Mouse (Mus musculus) neural tube, embryonic 14.5 days (tissue): Measurements from ENCODE around the gene Bach2. TPM values are rescaled to one million over a fixed set of nuclear protein-coding genes. Genes with fewer than 3 reads are reported as not detected.

Source experiments
- ATAC-seq: fragments of 200-750 bp; cut with Nextera tagmentation; 2 replicates; pipeline ENCODE4 v1.8.0; 2017; ENCODE audit warnings: low read depth, mild to moderate bottlenecking, moderate TSS enrichment, moderate library complexity
- H3K27ac ChIP-seq: fragments of 300-500 bp; sonication (generic); 2 replicates; pipeline ENCODE4 v1.5.1; 2014; ENCODE audit warnings: low read depth, mild to moderate bottlenecking, control low read depth, low read length, moderate library complexity, mixed read lengths
- H3K27me3 ChIP-seq: fragments of 300-500 bp; sonication (generic); 2 replicates; pipeline ENCODE4 v1.6.1; 2014; ENCODE audit warnings: low read length; ENCODE audit not compliant: control insufficient read depth, insufficient read depth
- H3K36me3 ChIP-seq: fragments of 300-500 bp; sonication (generic); 2 replicates; pipeline ENCODE4 v1.6.1; 2014; ENCODE audit warnings: low read length, mixed read lengths; ENCODE audit not compliant: control insufficient read depth, insufficient read depth
- H3K4me1 ChIP-seq: fragments of 300-500 bp; sonication (generic); 2 replicates; pipeline ENCODE4 v1.6.1; 2014; ENCODE audit warnings: low read length; ENCODE audit not compliant: control insufficient read depth, insufficient read depth
- H3K4me2 ChIP-seq: fragments of 300-500 bp; sonication (generic); 2 replicates; pipeline ENCODE4 v1.6.1; 2014; ENCODE audit warnings: mild to moderate bottlenecking, low read depth, low read length, control low read depth
- H3K4me3 ChIP-seq: fragments of 300-500 bp; sonication (generic); 2 replicates; pipeline ENCODE4 v1.5.1; 2014; ENCODE audit warnings: low read depth, low read length, control low read depth, mixed read lengths
- H3K9ac ChIP-seq: fragments of 300-500 bp; sonication (generic); replicated peaks from 2 replicates; pipeline ENCODE4 v1.6.1; 2014; ENCODE audit warnings: low read depth, mild to moderate bottlenecking, control low read depth, low read length, mixed read lengths
- H3K9me3 ChIP-seq: fragments of 300-500 bp; sonication (generic); 2 replicates; pipeline ENCODE4 v1.6.1; 2016; ENCODE audit warnings: low read length; ENCODE audit not compliant: control insufficient read depth
- whole genome bisulfite sequencing: fragments of 180-500 bp; shearing (Covaris S2); extraction: QIAGEN DNeasy Blood & Tissue Kit; methylation state at CpG from one replicate; pipeline ENCODE4 v1.1.7; 2014; 5-methylcytosine and 5-hydroxymethylcytosine counted together
- polyA plus RNA-seq: library from polyadenylated mRNA; unstranded; fragments of >200 nt; fragmentation: Nextera tagmentation; extraction: Ambion mirVana; gene quantifications from 2 replicates; pipeline ENCODE4 v1.2.1, GENCODE M21; 2014

Bach2 gene
- polyA plus RNA-seq, 1 experiment from 2014 or later = 32.4 TPM

GRCm38 (mm10) chr4:32530421-32530920 is 291.9 kb downstream of the Bach2 start:
- Histone ChIP-seq H3K27me3 (no peaks in the 10 kb centered on the region), H3K4me2 (peak overlapping the region; percentile 58), H3K4me3 (peak overlapping the region; percentile 14), H3K27ac (peak overlapping the region; percentile 93), H3K36me3 (no peaks in the 10 kb centered on the region), H3K4me1 (peaks cover 61% of the 10 kb centered on the region), H3K9me3 (no peaks in the 10 kb centered on the region), H3K9ac (peak overlapping the region; percentile 51)
- WGBS = 14% methylated on average over 9 of the region's 9 CpGs
- ATAC-seq = no peak

DNA sequence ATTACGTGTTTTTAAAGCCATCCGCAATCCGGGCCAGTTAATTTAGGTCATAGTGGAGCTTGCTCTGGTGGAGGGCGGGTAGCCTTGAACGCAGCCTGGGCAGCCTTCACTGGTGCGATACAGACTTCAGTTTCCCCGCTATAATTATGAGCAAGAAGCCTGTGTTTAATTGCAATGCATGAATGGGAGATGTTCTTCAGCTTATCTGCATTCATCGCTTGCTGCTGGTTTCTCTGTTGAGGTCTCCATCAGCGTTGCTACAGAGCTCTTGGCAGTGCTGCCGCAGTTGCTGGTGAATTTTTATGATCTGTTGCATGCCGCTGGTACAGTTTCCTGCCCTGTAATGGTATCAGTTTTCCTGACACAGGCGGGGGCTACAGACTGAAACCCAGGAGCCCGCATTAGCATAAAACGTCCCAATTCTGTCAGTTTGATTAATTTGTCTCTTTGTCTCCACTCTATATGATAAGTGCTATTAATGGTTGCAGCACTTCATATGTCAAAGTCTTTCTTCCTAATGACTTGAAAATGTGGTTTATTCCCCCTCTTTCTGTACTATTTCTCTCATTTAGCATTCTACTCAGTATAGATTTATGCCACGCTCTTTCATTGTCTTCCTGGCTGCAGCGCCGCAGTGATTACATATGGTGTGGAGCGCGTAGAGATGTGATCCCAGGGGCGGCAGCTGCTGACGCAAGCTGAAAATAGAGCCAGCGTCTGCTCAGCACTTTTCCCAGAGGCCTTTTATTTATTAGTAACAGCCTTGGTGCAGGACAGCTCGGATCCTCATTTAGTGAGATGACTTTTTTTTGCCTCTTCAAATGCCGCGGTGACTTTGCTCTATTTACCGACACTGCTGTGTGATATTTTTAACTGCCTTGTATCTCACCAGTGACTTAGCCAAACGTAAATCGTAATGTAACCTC is 292.6 kb downstream of the Bach2 start:
- WGBS = 6% methylated on average over 28 of the region's 28 CpGs
- Histone ChIP-seq H3K9me3 (no peaks in the 10 kb centered on the region), H3K27ac (peak overlapping the region; percentile 93), H3K9ac (peak overlapping the region; percentile 51), H3K4me2 (peak overlapping the region; percentile 58), H3K27me3 (no peaks in the 10 kb centered on the region), H3K36me3 (no peaks in the 10 kb centered on the region), H3K4me3 (peak overlapping the region; percentile 14), H3K4me1 (peaks cover 60% of the 10 kb centered on the region)
- peak; percentile 93 for ATAC-seq

GRCm38 (mm10) chr4:32532079-32532478 is 293.5 kb downstream of the Bach2 start:
- Histone ChIP-seq H3K4me1 (peaks cover 61% of the 10 kb centered on the region), H3K27me3 (no peaks in the 10 kb centered on the region)

DNA sequence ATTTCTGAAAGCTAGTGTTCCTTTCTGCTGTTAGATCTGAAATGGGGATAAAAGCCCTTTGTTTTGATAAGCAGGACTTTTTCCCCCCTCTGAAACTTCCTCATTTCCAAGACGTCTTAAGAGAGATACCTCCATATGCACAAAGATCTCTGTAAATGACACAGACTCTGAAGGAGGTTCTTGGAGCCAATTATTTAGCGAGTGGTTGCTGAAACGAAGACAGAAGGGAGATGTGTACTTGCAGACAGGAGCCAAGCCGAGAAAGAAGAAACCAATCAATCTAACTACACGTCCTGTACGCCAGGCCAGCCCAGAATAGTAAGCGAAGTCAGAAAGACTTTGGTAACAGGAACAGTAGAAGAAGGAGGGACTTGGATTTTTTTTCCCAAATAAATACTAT is 295.1 kb downstream of the Bach2 start:
- no peak overlapping the region for H3K9ac ChIP-seq

More at GRCm38 (mm10) chr4:32532079-32532478, 293.5 kb downstream of the Bach2 start:
- H3K4me2 ChIP-seq = peak overlapping the region; percentile 58
- no peak for ATAC-seq
- H3K9ac ChIP-seq = no peak overlapping the region; the same call in 1 of the 2 replicates
- no peaks in the 10 kb centered on the region for H3K9me3 ChIP-seq
- H3K36me3 ChIP-seq = no peaks in the 10 kb centered on the region
- 31% methylated on average over 8 of the region's 8 CpGs for WGBS
- H3K4me3 ChIP-seq = no peak overlapping the region
- peak overlapping the region; percentile 93 for H3K27ac ChIP-seq

GRCm38 (mm10) chr4:32535626-32536025 is 297.0 kb downstream of the Bach2 start:
- ATAC-seq = no peak
- H3K27ac ChIP-seq = no peak overlapping the region
- H3K4me3 ChIP-seq = no peak overlapping the region
- H3K4me1 ChIP-seq = peaks cover 43% of the 10 kb centered on the region
- no peak overlapping the region for H3K4me2 ChIP-seq
- H3K36me3 ChIP-seq = no peaks in the 10 kb centered on the region
- H3K9me3 ChIP-seq = no peaks in the 10 kb centered on the region
- 77% methylated on average over 7 of the region's 7 CpGs for WGBS
- no peaks in the 10 kb centered on the region for H3K27me3 ChIP-seq
- H3K9ac ChIP-seq = no peak overlapping the region

More for the DNA sequence above, 295.1 kb downstream of the Bach2 start:
- Histone ChIP-seq H3K27ac (peak overlapping the region; percentile 93), H3K4me2 (no peak overlapping the region), H3K4me3 (no peak overlapping the region), H3K4me1 (peaks cover 59% of the 10 kb centered on the region), H3K36me3 (no peaks in the 10 kb centered on the region), H3K9me3 (no peaks in the 10 kb centered on the region), H3K27me3 (no peaks in the 10 kb centered on the region)
- WGBS = 47% methylated on average over 7 of the region's 7 CpGs
- no peak for ATAC-seq

DNA sequence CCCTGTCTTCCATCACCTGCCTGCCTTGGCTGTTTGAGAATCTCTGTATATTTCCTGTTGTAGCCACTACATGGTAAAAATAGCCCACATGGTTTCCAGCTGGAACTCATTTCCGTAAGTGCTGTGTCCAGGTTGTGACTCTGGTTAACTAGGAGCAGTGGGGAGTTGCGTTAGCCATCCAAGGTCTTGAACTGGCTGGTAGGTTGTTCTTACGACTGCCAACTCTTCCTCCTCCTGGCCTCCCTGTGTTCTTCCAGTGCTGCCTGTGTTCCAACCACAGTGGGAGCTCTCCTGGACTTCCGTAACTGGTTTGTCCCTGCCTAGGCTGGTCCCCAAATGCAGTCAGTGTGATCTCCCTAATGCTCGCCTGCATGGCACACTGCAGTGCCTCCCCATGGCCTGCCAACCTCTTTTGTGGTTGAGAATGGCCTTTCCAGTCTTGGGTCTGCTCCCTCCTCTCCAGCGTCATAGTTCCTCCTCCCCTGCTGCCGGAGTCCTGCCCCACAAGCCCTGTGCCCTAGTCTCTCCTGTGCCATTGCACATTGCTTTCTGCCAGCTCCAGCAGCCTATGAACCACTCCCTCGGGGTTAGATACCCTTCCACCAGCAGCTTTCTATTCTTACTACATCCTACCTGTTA is 298.4 kb downstream of the Bach2 start:
- H3K4me2 ChIP-seq = no peak overlapping the region
- H3K36me3 ChIP-seq = no peaks in the 10 kb centered on the region
- ATAC-seq = no peak; the same call in 1 of the 2 replicates
- no peaks in the 10 kb centered on the region for H3K9me3 ChIP-seq
- H3K4me1 ChIP-seq = peaks cover 29% of the 10 kb centered on the region
- H3K4me3 ChIP-seq = no peak overlapping the region
- no peak overlapping the region for H3K9ac ChIP-seq
- H3K27me3 ChIP-seq = no peaks in the 10 kb centered on the region
- 66% methylated on average over 8 of the region's 8 CpGs for WGBS
- no peak overlapping the region; the same call in 1 of the 2 replicates for H3K27ac ChIP-seq

- Histone ChIP-seq H3K9me3 (no peaks in the 10 kb centered on the region), H3K9ac (no peak overlapping the region), H3K27ac (peak overlapping the region; percentile 48), H3K36me3 (no peaks in the 10 kb centered on the region), H3K27me3 (no peaks in the 10 kb centered on the region), H3K4me1 (peaks cover 19% of the 10 kb centered on the region), H3K4me2 (no peak overlapping the region), H3K4me3 (no peak overlapping the region)
- WGBS = 8% methylated on average over 5 of the region's 5 CpGs
- ATAC-seq = peak; percentile 92
Measured at GRCm38 (mm10) chr4:32538088-32538487, 299.5 kb downstream of the Bach2 start.

GRCm38 (mm10) chr4:32538488-32538887 is 299.9 kb downstream of the Bach2 start:
- peak; percentile 39 for ATAC-seq
- Histone ChIP-seq H3K4me1 (peaks cover 15% of the 10 kb centered on the region), H3K27ac (peak overlapping the region; percentile 48), H3K9ac (no peak overlapping the region), H3K4me3 (no peak overlapping the region), H3K27me3 (no peaks in the 10 kb centered on the region), H3K4me2 (no peak overlapping the region), H3K9me3 (no peaks in the 10 kb centered on the region), H3K36me3 (no peaks in the 10 kb centered on the region)
- WGBS = 66% methylated on average over 4 of the region's 4 CpGs

DNA sequence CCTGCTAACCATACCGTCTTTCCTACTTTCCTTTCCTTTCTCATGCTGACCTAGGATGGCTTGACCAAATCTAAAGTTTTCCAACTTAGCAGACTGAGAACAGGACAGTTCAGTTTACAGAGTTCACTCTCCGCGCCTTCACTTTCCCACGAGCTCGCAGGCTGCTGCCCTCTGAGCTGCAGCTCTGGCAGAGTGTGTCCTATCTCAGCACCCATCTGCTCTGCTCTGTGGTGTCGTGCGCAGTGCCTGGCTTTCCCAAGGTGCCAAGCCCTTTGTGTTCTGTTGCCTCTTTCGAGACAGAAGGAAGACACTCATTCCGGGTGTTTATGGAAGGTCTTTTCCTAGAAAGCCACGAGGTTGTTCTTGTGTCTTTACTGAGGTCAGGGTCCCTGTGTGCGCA is 300.4 kb downstream of the Bach2 start:
- Histone ChIP-seq H3K27me3 (no peaks in the 10 kb centered on the region), H3K9ac (no peak overlapping the region), H3K4me1 (peaks cover 10% of the 10 kb centered on the region), H3K4me3 (no peak overlapping the region), H3K9me3 (no peaks in the 10 kb centered on the region), H3K4me2 (no peak overlapping the region), H3K36me3 (no peaks in the 10 kb centered on the region), H3K27ac (peak overlapping the region; percentile 48; the same call in 1 of the 2 replicates)
- 71% methylated on average over 11 of the region's 11 CpGs for WGBS
- no peak for ATAC-seq
